Mouse (Mus musculus) liver, embryonic 14.5 days (tissue): ENCODE results near the gene Agmo.

Experiments
- CTCF ChIP-seq: IDR thresholded peaks from 2 replicates; pipeline ENCODE4 v1.5.1; 2016; ENCODE audit warnings: antibody characterized with exemption, low read depth, control low read depth
- EP300 ChIP-seq: IDR thresholded peaks from 2 replicates; pipeline ENCODE4 v1.6.1; 2016; ENCODE audit warnings: antibody characterized with exemption, low read depth

- TF ChIP-seq CTCF (no peak), EP300 (no peak)
These were observed at the start of gene Agmo for GRCm38 (mm10) chr12:37241566-37242021.
